Mouse (Mus musculus): ENCODE data around the gene Abca4. TPM values are rescaled to one million over a fixed set of nuclear protein-coding genes. Genes with fewer than 3 reads are reported as not detected.

Abca4 gene
- polyA plus RNA-seq, 1 experiment from 2014 or later = 3.1 TPM

DNA sequence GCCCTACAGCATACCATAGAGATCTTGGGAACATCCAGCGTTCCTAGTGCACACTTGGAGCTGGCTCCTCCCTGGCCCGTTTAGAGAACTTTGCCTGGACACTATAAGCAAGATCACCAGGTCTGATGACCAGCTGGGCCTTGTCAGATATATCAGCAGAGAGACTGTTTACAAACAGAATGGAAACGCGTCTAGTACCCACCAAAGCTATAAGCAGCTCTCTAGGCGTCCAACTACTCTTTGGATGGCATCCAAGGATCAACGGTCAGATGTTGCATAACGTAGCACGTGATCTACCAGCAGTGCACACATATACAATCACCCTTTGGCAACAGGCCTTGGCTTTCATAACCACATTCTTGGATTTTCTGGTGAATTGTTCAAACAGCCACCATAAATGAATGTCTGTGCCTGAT lies 154.7 kb downstream of the Abca4 start:
- no peaks in the 10 kb centered on the region; the same call in 1 of the 2 replicates for H3K4me1 ChIP-seq (replicated peaks)
- no peaks in the 10 kb centered on the region for H3K36me3 ChIP-seq
- 80% methylated on average over 8 of the region's 8 CpGs for WGBS
- no peak overlapping the region for H3K9ac ChIP-seq
- no peaks in the 10 kb centered on the region for H3K9me3 ChIP-seq
- no peaks in the 10 kb centered on the region for H3K27me3 ChIP-seq
- no peak overlapping the region for H3K27ac ChIP-seq
- H3K4me3 ChIP-seq = no peak overlapping the region
- no peak for ATAC-seq (ENCODE audit: low FRiP score)
- no peak overlapping the region for H3K4me2 ChIP-seq

DNA sequence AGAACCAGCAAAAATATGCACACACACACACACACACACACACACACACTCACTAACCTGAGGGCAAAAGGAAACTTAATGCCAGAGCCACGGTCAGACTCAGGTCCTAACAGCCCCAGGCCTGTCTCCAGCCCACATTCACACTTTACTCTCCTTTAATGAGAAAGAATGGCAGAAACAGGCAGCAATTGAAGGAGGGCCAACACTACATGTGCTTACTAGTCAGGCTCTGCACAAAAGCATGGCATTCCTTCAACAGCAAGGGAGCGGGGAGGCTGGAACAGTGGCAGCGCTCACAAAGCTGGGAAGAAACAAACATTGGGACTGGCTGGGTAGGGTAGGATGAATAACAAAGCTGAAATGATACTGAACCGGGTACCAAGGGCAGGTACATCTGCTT lies 155.4 kb downstream of the Abca4 start:
- no peak for ATAC-seq (ENCODE audit: low FRiP score)
- Histone ChIP-seq H3K4me2 (no peak overlapping the region), H3K4me1 (replicated peaks) (no peaks in the 10 kb centered on the region; the same call in 1 of the 2 replicates), H3K36me3 (no peaks in the 10 kb centered on the region), H3K9me3 (no peaks in the 10 kb centered on the region), H3K9ac (no peak overlapping the region), H3K27me3 (no peaks in the 10 kb centered on the region), H3K4me3 (no peak overlapping the region), H3K27ac (no peak overlapping the region)
- 82% methylated on average over 4 of the region's 4 CpGs for WGBS

DNA sequence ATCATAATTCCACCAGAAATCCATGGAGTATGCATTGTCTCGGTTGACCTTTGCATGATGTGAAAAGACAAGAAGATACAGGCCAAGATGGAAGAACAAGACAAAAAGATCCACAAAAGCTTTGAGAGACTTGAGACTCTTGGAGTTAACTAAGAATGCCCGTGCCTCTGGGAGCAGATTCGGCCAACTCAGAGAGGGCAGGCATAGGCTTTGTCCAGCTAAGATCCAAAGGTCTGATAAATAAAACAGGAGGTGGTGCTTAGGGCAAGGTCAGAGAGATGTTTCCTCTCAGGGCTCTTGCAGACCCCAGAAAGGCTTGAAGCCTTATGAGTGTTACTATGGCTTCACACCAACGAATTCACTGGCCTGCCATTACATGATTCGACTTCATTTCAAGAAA lies 155.8 kb downstream of the Abca4 start:
- WGBS = 91% methylated on average over 5 of the region's 5 CpGs
- Histone ChIP-seq H3K4me2 (no peak overlapping the region), H3K4me3 (no peak overlapping the region), H3K4me1 (replicated peaks) (no peaks in the 10 kb centered on the region; the same call in 1 of the 2 replicates), H3K36me3 (no peaks in the 10 kb centered on the region), H3K27me3 (no peaks in the 10 kb centered on the region), H3K9me3 (no peaks in the 10 kb centered on the region), H3K27ac (no peak overlapping the region), H3K9ac (no peak overlapping the region)
- no peak for ATAC-seq (ENCODE audit: low FRiP score)

DNA sequence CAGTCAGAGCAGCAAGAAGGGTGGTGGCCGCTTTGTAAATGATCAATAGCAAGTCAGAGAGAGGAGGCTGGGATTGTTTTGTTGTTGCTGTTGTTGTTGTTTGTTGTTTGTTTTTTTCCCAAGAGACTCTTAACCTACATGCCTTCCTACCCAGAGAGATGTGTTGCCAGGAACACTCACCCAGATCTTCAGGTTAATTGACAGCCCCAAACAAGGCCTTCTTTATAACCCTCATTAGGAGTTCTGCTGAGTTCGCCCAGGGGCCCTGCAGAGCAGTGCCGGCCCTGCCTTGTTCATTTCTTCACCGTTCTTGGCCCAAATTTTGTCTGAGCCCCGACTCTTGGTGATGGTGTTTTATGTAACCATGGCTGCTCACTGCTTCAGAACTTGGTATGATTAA lies 156.2 kb downstream of the Abca4 start:
- no peaks in the 10 kb centered on the region for H3K27me3 ChIP-seq
- H3K4me2 ChIP-seq = no peak overlapping the region
- no peaks in the 10 kb centered on the region; the same call in 1 of the 2 replicates for H3K4me1 ChIP-seq (replicated peaks)
- ATAC-seq (ENCODE audit: low FRiP score) = no peak
- H3K9ac ChIP-seq = no peak overlapping the region
- H3K4me3 ChIP-seq = no peak overlapping the region
- H3K27ac ChIP-seq = no peak overlapping the region
- no peaks in the 10 kb centered on the region for H3K9me3 ChIP-seq
- no peaks in the 10 kb centered on the region for H3K36me3 ChIP-seq
- WGBS = 66% methylated on average over 5 of the region's 5 CpGs

DNA sequence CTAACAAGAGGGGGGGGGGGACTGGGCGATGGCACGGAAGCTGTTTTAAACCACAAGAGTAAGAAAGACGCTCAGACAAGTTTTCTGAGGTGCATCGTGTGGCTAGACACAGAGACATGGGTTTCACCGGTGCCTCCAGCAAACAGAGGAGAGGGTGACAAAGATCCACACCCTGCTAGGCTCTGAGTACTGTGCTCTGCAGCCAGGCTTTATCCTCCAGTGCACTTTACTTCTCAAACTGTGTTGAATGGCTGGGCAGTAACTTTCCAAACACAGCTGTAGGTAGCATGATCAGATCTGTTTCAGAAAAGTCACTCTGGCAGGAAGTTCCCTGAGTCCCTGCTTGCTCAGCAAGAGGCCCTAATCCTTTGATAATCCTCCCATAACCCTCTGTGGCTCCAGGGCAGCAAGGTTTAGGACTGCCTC lies 158.1 kb downstream of the Abca4 start:
- H3K4me3 ChIP-seq = no peak overlapping the region
- ATAC-seq (ENCODE audit: low FRiP score) = no peak
- H3K27me3 ChIP-seq = no peaks in the 10 kb centered on the region
- H3K9me3 ChIP-seq = no peaks in the 10 kb centered on the region
- H3K4me2 ChIP-seq = no peak overlapping the region
- no peaks in the 10 kb centered on the region; the same call in 1 of the 2 replicates for H3K4me1 ChIP-seq (replicated peaks)
- no peak overlapping the region for H3K27ac ChIP-seq
- 44% methylated on average over 5 of the region's 5 CpGs for WGBS
- no peak overlapping the region for H3K9ac ChIP-seq
- H3K36me3 ChIP-seq = no peaks in the 10 kb centered on the region

DNA sequence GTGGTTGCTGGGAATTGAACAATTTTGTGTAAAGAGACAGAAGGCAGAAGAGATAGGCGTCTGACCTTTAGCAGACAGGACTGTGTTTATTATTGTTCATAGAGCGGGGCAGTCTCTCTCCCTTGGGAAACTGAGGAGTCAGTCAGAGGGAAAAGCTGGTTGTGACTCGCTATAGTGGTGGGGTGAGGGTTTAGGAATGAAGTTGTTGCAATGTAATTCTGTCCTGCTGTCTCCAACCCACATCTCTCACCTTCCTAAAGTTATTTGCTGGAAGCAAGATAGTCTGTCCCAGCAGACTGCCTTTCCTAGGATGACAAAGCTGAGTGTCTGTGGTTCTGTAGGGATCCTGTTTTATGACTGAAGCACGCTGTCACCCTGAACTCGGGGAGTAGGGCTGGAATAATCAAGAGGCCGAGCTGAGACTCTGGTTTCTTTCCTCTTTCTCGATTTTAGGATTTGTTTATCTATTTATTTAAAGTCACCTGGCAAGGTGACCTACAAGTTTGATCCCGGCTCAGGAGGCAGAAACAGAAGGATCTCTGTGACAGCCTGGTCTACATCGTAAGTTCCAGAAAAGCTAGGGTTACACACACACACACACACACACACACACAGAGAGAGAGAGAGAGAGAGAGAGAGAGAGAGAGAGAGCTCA lies 159.6 kb downstream of the Abca4 start:
- Histone ChIP-seq H3K9ac (no peak overlapping the region), H3K4me3 (no peak overlapping the region), H3K9me3 (no peaks in the 10 kb centered on the region), H3K36me3 (no peaks in the 10 kb centered on the region), H3K27me3 (no peaks in the 10 kb centered on the region), H3K27ac (no peak overlapping the region), H3K4me1 (replicated peaks) (no peaks in the 10 kb centered on the region; the same call in 1 of the 2 replicates), H3K4me2 (no peak overlapping the region)
- ATAC-seq (ENCODE audit: low FRiP score) = no peak
- WGBS = 80% methylated on average over 9 of the region's 9 CpGs

DNA sequence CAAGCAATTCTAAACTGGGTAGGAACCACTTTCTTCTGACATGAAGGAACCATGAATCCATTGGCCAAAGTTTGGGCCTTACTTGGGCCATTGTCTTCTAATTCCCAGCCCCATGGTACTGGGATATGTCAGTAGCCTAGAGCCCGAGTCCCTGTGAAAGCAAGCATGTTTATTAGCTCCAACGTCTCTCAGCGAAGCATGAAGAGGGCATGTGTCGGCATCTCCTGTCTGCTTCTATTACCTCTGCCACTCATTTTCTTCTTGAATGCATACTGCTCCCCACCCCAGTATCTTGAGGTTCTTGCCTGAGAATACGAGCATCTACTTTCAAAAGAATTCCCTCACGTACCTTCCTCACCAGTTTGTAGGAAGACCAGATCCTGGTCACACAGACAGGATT lies 161.5 kb downstream of the Abca4 start:
- no peak overlapping the region for H3K27ac ChIP-seq
- no peaks in the 10 kb centered on the region for H3K4me1 ChIP-seq (replicated peaks)
- H3K4me3 ChIP-seq = no peak overlapping the region
- H3K9me3 ChIP-seq = no peaks in the 10 kb centered on the region
- no peaks in the 10 kb centered on the region for H3K27me3 ChIP-seq
- no peak overlapping the region for H3K4me2 ChIP-seq
- no peak overlapping the region for H3K9ac ChIP-seq
- ATAC-seq (ENCODE audit: low FRiP score) = no peak
- H3K36me3 ChIP-seq = no peaks in the 10 kb centered on the region
- WGBS = 87% methylated on average over 6 of the region's 6 CpGs

DNA sequence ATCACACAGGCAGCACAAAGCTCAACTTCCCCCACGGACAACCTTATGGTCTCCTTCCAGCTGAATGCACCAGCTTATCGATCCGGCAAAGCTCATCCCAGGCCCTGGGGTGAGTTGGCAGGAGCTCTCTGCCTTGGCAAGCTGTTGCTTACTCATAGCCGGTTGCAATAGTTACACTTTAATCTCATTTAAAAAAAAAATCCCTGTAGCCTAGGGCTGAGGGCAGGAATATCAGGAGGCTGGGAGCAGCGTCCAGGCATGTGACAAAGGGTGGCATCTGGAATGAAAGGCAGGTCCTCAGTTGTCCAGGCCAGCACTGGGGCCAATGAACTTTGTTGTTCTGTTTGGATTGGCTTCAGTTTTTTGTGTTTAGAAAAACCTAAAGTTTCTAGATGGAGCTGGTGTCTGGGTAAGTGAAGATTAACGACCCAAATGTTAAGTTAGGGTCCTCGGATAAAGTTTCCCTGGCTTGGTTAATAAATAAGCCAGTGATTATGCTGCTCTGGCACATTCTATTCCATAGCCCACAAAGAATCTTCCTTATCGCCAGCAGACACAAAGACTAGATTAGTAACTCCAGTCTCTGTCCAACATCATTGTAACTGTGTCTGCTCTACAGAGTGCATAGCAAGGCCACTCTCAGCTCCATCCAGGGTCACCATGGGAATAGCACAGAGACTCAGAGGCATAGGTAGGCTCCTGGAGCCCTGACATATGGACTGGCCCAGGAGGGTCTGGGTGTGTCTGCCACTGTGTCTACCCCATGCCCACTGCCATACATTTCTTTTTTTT lies 162.2 kb downstream of the Abca4 start:
- Histone ChIP-seq H3K4me3 (no peak overlapping the region), H3K4me1 (replicated peaks) (no peaks in the 10 kb centered on the region), H3K4me2 (no peak overlapping the region), H3K27ac (no peak overlapping the region), H3K36me3 (no peaks in the 10 kb centered on the region), H3K27me3 (no peaks in the 10 kb centered on the region), H3K9me3 (no peaks in the 10 kb centered on the region), H3K9ac (no peak overlapping the region)
- 53% methylated on average over 8 of the region's 8 CpGs for WGBS
- ATAC-seq (ENCODE audit: low FRiP score) = no peak

DNA sequence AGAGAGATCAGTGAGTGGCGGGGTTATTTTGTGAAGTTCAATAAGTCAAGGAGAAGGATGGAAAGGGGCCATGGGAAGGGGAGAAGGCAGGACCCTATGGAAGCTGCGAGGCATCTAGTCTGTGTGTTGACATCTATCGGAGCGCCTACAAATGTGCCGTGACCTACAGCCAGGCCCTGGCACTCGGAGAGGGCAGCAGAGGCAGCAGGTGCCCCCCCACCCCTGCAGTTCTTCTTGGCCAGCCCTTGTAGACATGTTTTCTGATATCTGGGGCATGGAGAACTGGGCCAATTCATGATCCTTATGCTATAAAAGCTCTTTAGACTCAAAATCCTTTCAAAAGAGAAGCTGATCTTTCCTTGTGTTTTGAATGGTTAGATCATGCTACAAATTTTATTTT lies 163.5 kb downstream of the Abca4 start:
- Histone ChIP-seq H3K27me3 (no peaks in the 10 kb centered on the region), H3K4me1 (replicated peaks) (no peaks in the 10 kb centered on the region), H3K4me2 (no peak overlapping the region), H3K36me3 (no peaks in the 10 kb centered on the region), H3K4me3 (no peak overlapping the region), H3K9me3 (no peaks in the 10 kb centered on the region), H3K27ac (no peak overlapping the region), H3K9ac (no peak overlapping the region)
- 75% methylated on average over 6 of the region's 6 CpGs for WGBS
- no peak for ATAC-seq (ENCODE audit: low FRiP score)

DNA sequence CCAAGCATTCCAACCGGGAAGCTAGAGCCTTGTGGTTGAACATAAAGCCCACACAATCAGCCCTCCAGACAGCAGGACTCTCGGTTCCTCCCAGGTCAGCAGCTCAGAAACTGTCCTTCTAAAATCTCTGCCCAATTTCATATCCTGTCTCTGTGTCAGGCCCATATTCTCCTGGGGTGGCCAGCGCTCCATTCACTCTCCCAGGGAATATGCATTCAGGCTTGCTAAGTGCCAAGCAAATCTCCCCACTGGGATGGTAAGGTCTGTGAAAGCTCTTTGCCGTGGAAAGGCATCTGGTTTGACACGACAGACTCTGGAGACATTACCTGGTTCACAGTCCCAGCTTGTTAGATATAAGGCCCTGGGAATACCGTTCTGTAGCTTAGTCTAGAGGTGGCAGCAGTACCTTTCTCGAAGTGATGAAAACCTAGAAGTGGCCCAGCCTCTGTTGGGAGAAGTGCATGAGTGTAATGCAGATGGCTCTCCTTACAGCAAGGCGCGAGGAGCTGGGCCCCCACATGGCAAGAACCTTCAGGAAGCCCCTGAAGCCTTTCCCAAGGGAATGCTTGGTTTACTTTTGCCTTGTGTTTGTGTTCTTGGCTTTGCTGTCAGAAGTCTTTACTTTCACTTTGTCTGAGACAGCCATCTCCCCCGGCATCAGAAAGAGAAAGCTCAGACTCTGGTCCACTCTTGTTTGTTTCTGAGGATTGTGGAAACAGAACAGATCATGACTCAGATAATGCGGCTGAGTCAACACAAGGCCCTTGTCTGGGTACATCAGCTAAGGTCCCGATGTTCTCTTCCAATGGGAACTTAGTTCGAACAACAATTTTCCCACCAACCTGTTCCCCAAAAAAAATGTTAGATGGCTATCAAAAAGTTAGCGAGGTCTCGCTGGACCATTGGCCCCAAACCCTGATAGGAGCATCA lies 164.3 kb downstream of the Abca4 start:
- ATAC-seq (ENCODE audit: low FRiP score) = no peak
- H3K9me3 ChIP-seq = no peaks in the 10 kb centered on the region
- no peaks in the 10 kb centered on the region for H3K4me1 ChIP-seq (replicated peaks)
- H3K36me3 ChIP-seq = no peaks in the 10 kb centered on the region
- no peak overlapping the region for H3K4me3 ChIP-seq
- WGBS = 86% methylated on average over 15 of the region's 15 CpGs
- H3K27ac ChIP-seq = no peak overlapping the region
- no peak overlapping the region for H3K9ac ChIP-seq
- no peaks in the 10 kb centered on the region for H3K27me3 ChIP-seq
- no peak overlapping the region for H3K4me2 ChIP-seq

DNA sequence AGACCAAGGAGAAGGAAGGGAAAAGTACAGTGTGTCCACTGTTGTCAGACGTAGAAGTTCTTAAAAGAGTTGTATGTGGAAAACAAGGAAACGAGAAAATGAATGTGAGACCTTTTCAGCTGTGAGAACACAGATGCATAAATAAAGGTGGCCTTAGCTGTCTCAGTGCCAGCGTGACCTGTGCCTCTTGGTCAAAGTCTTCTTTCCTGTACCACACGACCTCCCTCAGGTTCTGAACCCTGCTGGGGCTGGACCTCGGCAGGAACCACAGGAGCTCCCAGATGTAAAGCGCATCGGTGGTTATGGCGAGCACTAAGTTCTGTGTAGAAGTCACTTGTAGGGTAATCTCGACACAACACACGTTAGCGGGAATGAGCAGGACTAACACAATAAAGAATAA lies 165.3 kb downstream of the Abca4 start:
- H3K9me3 ChIP-seq = no peaks in the 10 kb centered on the region
- no peaks in the 10 kb centered on the region for H3K4me1 ChIP-seq (replicated peaks)
- H3K9ac ChIP-seq = no peak overlapping the region
- H3K27me3 ChIP-seq = no peaks in the 10 kb centered on the region
- ATAC-seq (ENCODE audit: low FRiP score) = no peak
- no peaks in the 10 kb centered on the region for H3K36me3 ChIP-seq
- H3K4me3 ChIP-seq = no peak overlapping the region
- WGBS = 90% methylated on average over 11 of the region's 11 CpGs
- no peak overlapping the region for H3K4me2 ChIP-seq
- no peak overlapping the region for H3K27ac ChIP-seq

DNA sequence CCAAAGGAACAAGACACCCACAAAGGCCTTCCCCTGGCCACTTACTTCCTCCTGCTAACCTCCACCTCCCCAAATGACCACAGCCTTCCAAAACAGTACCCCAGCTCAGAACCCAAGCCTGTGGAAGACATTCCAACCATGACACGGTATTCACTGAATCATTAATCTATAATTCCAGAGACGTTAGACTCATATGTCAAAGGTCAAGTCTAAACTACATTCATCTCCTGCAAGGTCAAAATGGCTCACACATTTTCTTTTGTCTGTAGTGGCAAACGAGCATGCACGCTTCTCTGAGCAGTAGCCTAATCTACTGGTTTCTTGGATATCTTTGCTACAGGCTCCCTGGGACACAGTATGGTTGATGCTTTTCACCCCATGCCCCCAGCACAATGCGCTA lies 166.2 kb downstream of the Abca4 start:
- ATAC-seq (ENCODE audit: low FRiP score) = no peak
- H3K27ac ChIP-seq = no peak overlapping the region
- no peak overlapping the region for H3K9ac ChIP-seq
- WGBS = 46% methylated on average over 5 of the region's 5 CpGs
- H3K36me3 ChIP-seq = no peaks in the 10 kb centered on the region
- H3K4me2 ChIP-seq = no peak overlapping the region
- no peak overlapping the region for H3K4me3 ChIP-seq
- no peaks in the 10 kb centered on the region for H3K27me3 ChIP-seq
- no peaks in the 10 kb centered on the region for H3K9me3 ChIP-seq
- H3K4me1 ChIP-seq (replicated peaks) = no peaks in the 10 kb centered on the region
